Mouse (Mus musculus): ENCODE results near the gene Grid2. TPM values are rescaled to one million over a fixed set of nuclear protein-coding genes. Genes with fewer than 3 reads are reported as not detected.
A peak's percentile ranks its signal among the peaks of the same experiment; 100 is the strongest.

Gene Grid2
- polyA plus RNA-seq, 1 experiment from 2014 or later, result 0.60 TPM

DNA sequence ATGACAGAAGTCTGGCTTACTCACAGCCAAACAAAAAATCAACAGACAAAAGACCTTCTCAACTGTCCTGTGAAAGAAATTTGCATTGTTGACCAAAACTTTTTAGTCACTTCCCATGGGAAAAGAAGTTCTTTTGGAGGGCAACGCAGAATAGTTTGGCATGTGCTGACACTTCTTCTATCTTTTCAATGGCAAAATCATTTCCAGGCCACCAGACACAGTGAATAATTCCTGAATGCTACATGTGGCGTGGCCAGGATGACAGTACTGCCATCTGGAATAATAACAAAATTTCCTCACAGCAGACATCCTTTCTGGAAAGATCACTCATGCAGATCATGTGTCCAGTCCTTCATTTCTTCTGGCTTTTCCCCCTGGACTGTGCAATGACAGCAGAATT, 478.1 kb downstream of the Grid2 start:
- 76% methylated on average over 2 of the region's 2 CpGs for WGBS
- no peaks in the 10 kb centered on the region for H3K27me3 ChIP-seq (ENCODE audit: control insufficient read depth, insufficient read depth, low read length)
- ATAC-seq (ENCODE audit: low FRiP score, low TSS enrichment), result no peak

DNA sequence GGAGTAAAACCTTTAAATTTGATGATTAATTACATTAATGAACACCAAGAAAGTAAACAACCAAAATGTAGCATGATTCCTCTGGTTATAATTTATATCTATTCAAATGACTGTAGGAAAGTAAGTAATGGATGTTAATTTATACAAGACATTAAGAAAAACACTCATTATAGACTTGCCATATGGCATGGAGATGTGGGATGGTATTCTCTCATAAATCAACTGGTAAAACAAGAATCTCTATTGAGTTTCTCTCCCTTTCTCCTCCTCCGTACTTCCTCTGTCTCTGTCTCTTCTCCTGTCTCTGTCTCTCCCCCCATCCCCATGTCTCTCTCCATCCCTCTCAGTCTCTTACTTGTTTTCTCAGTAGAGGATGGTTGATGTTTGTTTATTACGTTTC, 506.9 kb downstream of the Grid2 start:
- H3K9ac ChIP-seq (ENCODE audit: low read depth, low read length), result no peak overlapping the region
- no peak for ATAC-seq (ENCODE audit: low FRiP score, low TSS enrichment)
- H3K4me3 ChIP-seq (ENCODE audit: low read length), result no peak overlapping the region
- no peaks in the 10 kb centered on the region for H3K27me3 ChIP-seq (ENCODE audit: control insufficient read depth, insufficient read depth, low read length)
- H3K36me3 ChIP-seq (ENCODE audit: control insufficient read depth, insufficient read depth, low read length), result no peaks in the 10 kb centered on the region
- H3K27ac ChIP-seq (ENCODE audit: low read depth, low read length), result no peak overlapping the region
- 55% methylated on average over 2 of the region's 2 CpGs for WGBS
- no peak overlapping the region for H3K4me2 ChIP-seq (replicated peaks; ENCODE audit: low read depth, low read length)
- no peaks in the 10 kb centered on the region for H3K9me3 ChIP-seq (ENCODE audit: control insufficient read depth, low read length)
- no peaks in the 10 kb centered on the region for H3K4me1 ChIP-seq (ENCODE audit: control insufficient read depth, insufficient read depth, low read length)

More for the DNA sequence above, 478.1 kb downstream of the Grid2 start:
- H3K4me3 ChIP-seq (ENCODE audit: low read length), result no peak overlapping the region
- H3K9ac ChIP-seq (ENCODE audit: low read depth, low read length), result no peak overlapping the region
- no peaks in the 10 kb centered on the region for H3K4me1 ChIP-seq (ENCODE audit: control insufficient read depth, insufficient read depth, low read length)
- no peaks in the 10 kb centered on the region for H3K9me3 ChIP-seq (ENCODE audit: control insufficient read depth, low read length)
- H3K4me2 ChIP-seq (replicated peaks; ENCODE audit: low read depth, low read length), result no peak overlapping the region
- H3K27ac ChIP-seq (ENCODE audit: low read depth, low read length), result no peak overlapping the region
- no peaks in the 10 kb centered on the region for H3K36me3 ChIP-seq (ENCODE audit: control insufficient read depth, insufficient read depth, low read length)

DNA sequence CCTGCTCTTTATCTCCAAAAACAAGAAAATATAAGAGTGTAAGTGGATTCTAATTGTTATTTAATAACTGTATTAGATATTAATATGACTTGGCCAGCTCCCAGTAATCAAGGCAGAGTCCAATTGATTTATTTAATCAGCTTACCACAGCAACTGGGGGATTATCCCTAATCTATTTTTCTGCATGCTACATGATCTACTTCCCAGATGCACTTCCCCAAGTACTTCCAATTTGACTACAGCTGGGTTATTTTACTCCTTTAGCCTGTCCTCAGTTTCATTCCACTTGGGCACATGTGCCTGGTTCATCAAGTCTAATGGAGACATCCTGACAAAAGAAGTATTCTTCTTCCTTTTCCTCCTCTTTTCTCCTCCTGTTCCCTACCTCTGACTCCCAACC, 539.0 kb downstream of the Grid2 start:
- H3K4me1 ChIP-seq (ENCODE audit: control insufficient read depth, insufficient read depth, low read length), result no peaks in the 10 kb centered on the region
- H3K27me3 ChIP-seq (ENCODE audit: control insufficient read depth, insufficient read depth, low read length), result no peaks in the 10 kb centered on the region

DNA sequence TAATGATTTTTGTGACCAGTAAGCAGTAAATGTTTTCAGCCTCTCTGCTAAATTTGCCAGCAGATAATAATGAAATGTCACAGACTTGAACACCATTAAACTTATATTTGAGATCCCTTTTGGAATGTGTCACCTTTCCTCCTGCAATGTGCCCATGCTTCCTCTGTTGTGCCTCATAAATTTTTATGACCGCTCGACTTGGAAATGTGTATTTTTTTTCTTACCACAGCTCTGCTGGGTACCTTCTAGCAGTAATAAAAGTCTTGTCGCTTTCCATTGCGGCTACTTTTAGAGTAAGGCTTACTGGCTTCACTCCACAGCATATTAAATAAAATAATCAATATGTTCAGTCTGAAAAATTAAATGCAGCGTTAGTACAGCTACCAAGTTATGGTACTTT, 564.6 kb downstream of the Grid2 start:
- no peaks in the 10 kb centered on the region for H3K36me3 ChIP-seq (ENCODE audit: control insufficient read depth, insufficient read depth, low read length)
- H3K4me1 ChIP-seq (ENCODE audit: control insufficient read depth, insufficient read depth, low read length), result no peaks in the 10 kb centered on the region
- no peak overlapping the region for H3K4me2 ChIP-seq (replicated peaks; ENCODE audit: low read depth, low read length)
- no peaks in the 10 kb centered on the region for H3K27me3 ChIP-seq (ENCODE audit: control insufficient read depth, insufficient read depth, low read length)
- no peak overlapping the region for H3K4me3 ChIP-seq (ENCODE audit: low read length)
- no peaks in the 10 kb centered on the region for H3K9me3 ChIP-seq (ENCODE audit: control insufficient read depth, low read length)
- no peak overlapping the region for H3K27ac ChIP-seq (ENCODE audit: low read depth, low read length)
- H3K9ac ChIP-seq (ENCODE audit: low read depth, low read length), result no peak overlapping the region
- WGBS, result 16% methylated on average over 5 of the region's 5 CpGs
- peak; percentile 73; the same call in 1 of the 2 replicates for ATAC-seq (ENCODE audit: low FRiP score, low TSS enrichment)

More for the DNA sequence above, 539.0 kb downstream of the Grid2 start:
- Histone ChIP-seq H3K4me3 (ENCODE audit: low read length) (no peak overlapping the region), H3K27ac (ENCODE audit: low read depth, low read length) (no peak overlapping the region), H3K9ac (ENCODE audit: low read depth, low read length) (no peak overlapping the region), H3K4me2 (replicated peaks; ENCODE audit: low read depth, low read length) (no peak overlapping the region), H3K36me3 (ENCODE audit: control insufficient read depth, insufficient read depth, low read length) (no peaks in the 10 kb centered on the region), H3K9me3 (ENCODE audit: control insufficient read depth, low read length) (no peaks in the 10 kb centered on the region)
- no peak for ATAC-seq (ENCODE audit: low FRiP score, low TSS enrichment)

DNA sequence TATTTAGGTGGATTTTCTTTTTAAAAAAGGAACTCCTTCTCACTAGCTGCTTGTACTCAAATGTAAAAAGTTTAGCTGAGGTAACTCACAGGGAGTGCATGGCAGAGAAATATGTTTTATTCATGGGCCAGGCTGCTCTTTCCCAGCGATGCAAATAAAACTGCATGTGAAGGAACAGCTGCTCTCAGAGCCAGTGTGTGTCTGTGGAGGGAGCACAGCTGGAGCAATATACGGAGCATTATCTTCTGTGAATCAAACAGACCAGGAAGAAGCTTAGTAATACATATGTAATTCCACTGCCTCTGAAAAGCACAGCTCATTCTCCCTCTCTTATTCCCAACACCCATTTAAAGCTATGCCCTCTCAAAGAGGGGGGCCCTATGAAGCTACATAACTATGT, 607.0 kb downstream of the Grid2 start:
- H3K4me1 ChIP-seq (ENCODE audit: control insufficient read depth, insufficient read depth, low read length), result no peaks in the 10 kb centered on the region
- H3K27ac ChIP-seq (ENCODE audit: low read depth, low read length), result no peak overlapping the region
- no peak overlapping the region for H3K4me3 ChIP-seq (ENCODE audit: low read length)
- no peaks in the 10 kb centered on the region for H3K36me3 ChIP-seq (ENCODE audit: control insufficient read depth, insufficient read depth, low read length)
- H3K9ac ChIP-seq (ENCODE audit: low read depth, low read length), result no peak overlapping the region
- H3K9me3 ChIP-seq (ENCODE audit: control insufficient read depth, low read length), result no peaks in the 10 kb centered on the region
- no peaks in the 10 kb centered on the region for H3K27me3 ChIP-seq (ENCODE audit: control insufficient read depth, insufficient read depth, low read length)
- no peak overlapping the region for H3K4me2 ChIP-seq (replicated peaks; ENCODE audit: low read depth, low read length)
- no peak for ATAC-seq (ENCODE audit: low FRiP score, low TSS enrichment)
- WGBS, result 26% methylated on average over 2 of the region's 2 CpGs

DNA sequence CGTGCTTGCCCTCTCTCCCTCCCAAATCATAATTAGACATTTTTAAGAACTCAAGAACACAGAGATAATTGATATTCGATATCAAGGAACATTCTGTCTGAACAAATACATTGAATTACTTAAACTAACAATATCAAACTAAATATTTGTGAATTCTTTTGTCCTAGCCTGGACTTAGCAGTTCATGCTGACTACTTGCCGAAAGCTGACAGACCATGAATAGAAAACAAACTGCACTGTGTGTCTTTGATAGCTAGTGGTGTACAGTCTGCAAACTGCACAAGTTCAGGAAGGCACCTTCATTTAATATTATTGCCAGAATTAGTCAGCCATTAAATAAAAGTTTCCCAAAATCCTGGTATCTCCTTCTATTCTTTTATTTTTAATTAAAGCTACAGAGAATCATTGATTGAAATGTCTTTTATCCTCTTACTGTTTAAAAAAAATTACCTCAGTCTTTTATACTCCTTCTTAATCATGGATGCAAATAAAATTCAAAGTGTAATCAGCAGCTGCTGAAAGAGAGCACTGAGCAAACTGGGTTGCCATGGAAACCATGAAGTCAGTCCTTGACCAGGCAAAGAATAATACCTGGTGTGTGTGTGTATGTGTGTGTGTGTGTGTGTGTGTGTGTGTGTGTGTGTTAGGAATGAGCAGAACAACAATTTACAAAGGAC, 621.5 kb downstream of the Grid2 start:
- no peak overlapping the region for H3K4me3 ChIP-seq (ENCODE audit: low read length)
- no peak overlapping the region for H3K27ac ChIP-seq (ENCODE audit: low read depth, low read length)
- no peaks in the 10 kb centered on the region for H3K9me3 ChIP-seq (ENCODE audit: control insufficient read depth, low read length)
- no peak overlapping the region for H3K9ac ChIP-seq (ENCODE audit: low read depth, low read length)
- 87% methylated on average over 3 of the region's 3 CpGs for WGBS
- H3K27me3 ChIP-seq (ENCODE audit: control insufficient read depth, insufficient read depth, low read length), result no peaks in the 10 kb centered on the region
- H3K4me1 ChIP-seq (ENCODE audit: control insufficient read depth, insufficient read depth, low read length), result no peaks in the 10 kb centered on the region
- H3K36me3 ChIP-seq (ENCODE audit: control insufficient read depth, insufficient read depth, low read length), result no peaks in the 10 kb centered on the region
- ATAC-seq (ENCODE audit: low FRiP score, low TSS enrichment), result no peak
- H3K4me2 ChIP-seq (replicated peaks; ENCODE audit: low read depth, low read length), result no peak overlapping the region

DNA sequence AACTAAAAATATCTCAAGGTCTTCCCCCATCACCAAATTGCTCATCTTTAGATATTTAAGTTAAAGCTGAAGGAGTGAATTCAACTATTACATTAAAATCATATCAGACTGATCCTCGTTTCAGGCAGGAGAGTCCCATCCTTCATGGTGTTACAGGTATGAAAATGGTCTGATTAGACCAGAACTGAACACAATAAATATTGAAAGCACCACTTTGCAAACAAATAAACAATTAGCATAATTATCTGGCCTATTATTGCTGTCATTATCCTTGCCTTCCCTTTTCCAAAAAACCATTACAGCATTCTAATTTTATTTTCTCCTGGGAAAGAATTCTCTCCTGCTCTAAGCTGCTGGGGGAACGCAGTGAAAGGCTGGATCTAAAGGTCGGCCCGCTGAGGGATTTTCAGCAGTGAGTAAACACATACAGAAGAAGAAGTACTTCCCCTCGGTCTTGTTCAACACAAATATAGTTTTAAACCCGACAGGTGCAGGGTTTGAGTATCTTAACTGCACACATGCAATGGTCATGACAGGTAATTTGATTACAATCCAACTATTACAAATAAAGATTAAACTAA, 622.2 kb downstream of the Grid2 start:
- Histone ChIP-seq H3K4me2 (replicated peaks; ENCODE audit: low read depth, low read length) (no peak overlapping the region), H3K27me3 (ENCODE audit: control insufficient read depth, insufficient read depth, low read length) (no peaks in the 10 kb centered on the region), H3K4me1 (ENCODE audit: control insufficient read depth, insufficient read depth, low read length) (no peaks in the 10 kb centered on the region), H3K36me3 (ENCODE audit: control insufficient read depth, insufficient read depth, low read length) (no peaks in the 10 kb centered on the region), H3K9ac (ENCODE audit: low read depth, low read length) (no peak overlapping the region), H3K27ac (ENCODE audit: low read depth, low read length) (no peak overlapping the region), H3K9me3 (ENCODE audit: control insufficient read depth, low read length) (no peaks in the 10 kb centered on the region), H3K4me3 (ENCODE audit: low read length) (no peak overlapping the region)
- 70% methylated on average over 6 of the region's 6 CpGs for WGBS
- no peak for ATAC-seq (ENCODE audit: low FRiP score, low TSS enrichment)

DNA sequence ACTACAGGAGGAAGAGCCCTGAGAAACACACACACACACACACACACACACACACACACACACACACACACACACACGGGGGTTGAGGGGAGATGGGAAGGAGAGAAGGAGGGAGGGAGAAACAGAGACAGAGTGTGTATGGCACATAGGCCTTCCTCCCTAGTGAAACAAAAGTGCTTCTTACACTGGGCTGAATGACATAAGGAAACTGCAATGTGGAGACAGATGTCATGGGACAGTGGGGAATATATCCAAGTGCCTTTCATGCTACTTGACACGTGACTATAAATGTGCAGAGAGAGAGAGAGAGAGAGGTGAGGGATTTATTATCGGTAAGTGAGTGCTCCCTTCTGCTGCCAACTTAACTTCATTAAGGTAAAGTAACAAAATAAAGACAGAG, 639.0 kb downstream of the Grid2 start:
- no peak overlapping the region for H3K27ac ChIP-seq (ENCODE audit: low read depth, low read length)
- 65% methylated on average over 3 of the region's 3 CpGs for WGBS

DNA sequence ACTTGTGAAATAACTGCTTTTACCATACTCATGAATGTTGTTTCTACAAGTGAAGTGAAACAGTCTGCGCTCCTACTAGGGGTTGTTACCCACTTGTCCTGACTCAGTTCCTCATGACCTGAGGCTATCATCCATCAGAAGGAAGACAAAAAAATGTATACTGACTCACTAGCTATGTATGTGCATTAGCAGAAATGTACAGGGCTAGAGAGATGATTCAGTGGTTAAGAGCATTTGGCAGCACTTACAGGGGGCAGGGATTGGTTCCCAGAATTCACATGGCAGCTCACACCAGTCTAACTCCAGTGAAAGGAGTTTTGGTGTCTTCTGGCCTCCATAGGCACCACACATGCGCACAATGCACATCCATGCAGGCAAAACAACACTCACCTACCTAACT, 642.5 kb downstream of the Grid2 start:
- H3K4me1 ChIP-seq (ENCODE audit: control insufficient read depth, insufficient read depth, low read length), result no peaks in the 10 kb centered on the region
- no peaks in the 10 kb centered on the region for H3K27me3 ChIP-seq (ENCODE audit: control insufficient read depth, insufficient read depth, low read length)
- H3K36me3 ChIP-seq (ENCODE audit: control insufficient read depth, insufficient read depth, low read length), result no peaks in the 10 kb centered on the region
- no peak overlapping the region for H3K4me3 ChIP-seq (ENCODE audit: low read length)
- no peak overlapping the region for H3K4me2 ChIP-seq (replicated peaks; ENCODE audit: low read depth, low read length)
- 94% methylated on average over 2 of the region's 2 CpGs for WGBS
- no peaks in the 10 kb centered on the region for H3K9me3 ChIP-seq (ENCODE audit: control insufficient read depth, low read length)
- no peak for ATAC-seq (ENCODE audit: low FRiP score, low TSS enrichment)
- no peak overlapping the region for H3K27ac ChIP-seq (ENCODE audit: low read depth, low read length)
- no peak overlapping the region for H3K9ac ChIP-seq (ENCODE audit: low read depth, low read length)

More for the DNA sequence above, 639.0 kb downstream of the Grid2 start:
- no peak overlapping the region for H3K4me2 ChIP-seq (replicated peaks; ENCODE audit: low read depth, low read length)
- ATAC-seq (ENCODE audit: low FRiP score, low TSS enrichment), result no peak
- no peaks in the 10 kb centered on the region for H3K36me3 ChIP-seq (ENCODE audit: control insufficient read depth, insufficient read depth, low read length)
- H3K4me1 ChIP-seq (ENCODE audit: control insufficient read depth, insufficient read depth, low read length), result no peaks in the 10 kb centered on the region
- H3K9ac ChIP-seq (ENCODE audit: low read depth, low read length), result no peak overlapping the region
- H3K9me3 ChIP-seq (ENCODE audit: control insufficient read depth, low read length), result no peaks in the 10 kb centered on the region
- no peaks in the 10 kb centered on the region for H3K27me3 ChIP-seq (ENCODE audit: control insufficient read depth, insufficient read depth, low read length)
- no peak overlapping the region for H3K4me3 ChIP-seq (ENCODE audit: low read length)

Measured in kidney, embryonic 14.5 days (tissue).